Mouse (Mus musculus): Measurements from ENCODE around the gene Robo2. TPM values are rescaled to one million over a fixed set of nuclear protein-coding genes. Genes with fewer than 3 reads are reported as not detected.

The Robo2 gene
- total and polyA plus RNA-seq, 2 experiments from 2014 or later: 1.7 to 10.6 TPM

DNA sequence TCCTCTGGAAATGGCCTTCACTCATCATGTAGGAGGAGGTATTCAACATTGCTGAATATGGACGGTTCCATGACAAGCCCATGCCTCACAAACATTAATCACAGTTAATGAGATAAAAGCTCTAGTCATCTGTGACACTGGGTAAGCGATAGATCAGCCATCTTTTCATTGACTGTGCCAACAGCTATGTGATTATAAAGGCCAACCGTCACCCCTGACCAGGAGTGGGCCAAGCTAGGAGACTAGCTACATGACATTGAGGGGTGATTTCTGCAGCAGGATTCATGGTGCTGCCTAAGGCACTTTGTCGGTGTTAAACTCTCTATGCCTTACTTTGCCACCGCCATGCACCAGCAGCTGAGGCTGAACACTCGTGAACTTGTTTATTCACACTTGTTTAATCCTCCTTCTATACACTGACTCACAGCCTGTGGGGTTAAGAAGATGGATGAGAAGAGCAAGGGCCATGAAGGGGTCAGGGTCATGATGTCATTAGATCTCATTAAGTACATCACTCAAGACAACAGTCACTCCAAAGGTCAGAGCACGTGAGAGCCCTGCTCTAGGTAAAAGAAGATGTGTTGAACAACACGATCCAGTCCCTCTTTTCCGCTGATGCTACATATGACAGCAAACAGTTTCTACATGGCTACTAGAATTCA lies 72.5 kb downstream of the Robo2 start:
- 77% methylated on average over 9 of the region's 9 CpGs for WGBS
- no peaks in the 10 kb centered on the region for H3K36me3 ChIP-seq (replicated peaks; ENCODE audit: control insufficient read depth, insufficient read depth, low read length)
- ATAC-seq (ENCODE audit: insufficient read depth, low read depth): no peak

DNA sequence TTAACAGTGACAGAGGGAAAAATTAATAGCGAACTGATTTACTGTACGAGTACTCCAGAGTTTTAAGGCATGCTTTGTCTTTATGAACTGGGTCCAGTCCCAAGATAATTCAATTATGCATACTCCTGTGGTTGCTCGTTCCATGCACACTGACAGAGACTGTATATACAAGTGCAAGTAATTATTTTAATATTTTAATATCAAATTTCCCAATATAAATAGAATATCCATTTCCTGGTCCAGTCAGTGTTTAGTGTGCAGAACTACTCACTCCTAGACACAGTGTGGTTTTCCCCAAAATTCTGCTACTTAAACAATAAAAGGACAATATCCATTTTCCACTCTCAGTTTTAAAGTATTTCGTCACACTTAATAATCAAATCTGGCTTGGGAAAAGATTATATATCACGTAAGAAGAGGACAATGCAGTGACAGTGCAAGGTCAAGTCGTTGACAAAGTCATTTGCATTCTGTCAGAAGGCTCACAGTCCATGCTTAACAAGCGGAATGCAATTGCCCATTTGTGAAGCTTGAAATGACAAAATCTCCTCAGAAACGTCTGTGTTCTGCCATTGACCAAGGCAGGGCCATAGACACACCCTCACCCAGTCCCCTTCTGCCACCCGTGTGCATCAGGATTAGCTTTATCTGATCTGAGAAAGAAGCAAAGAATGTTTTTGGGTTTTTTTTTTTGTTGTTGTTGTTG lies 89.8 kb downstream of the Robo2 start:
- TF ChIP-seq CTCF (IDR thresholded peaks at IDR 0.05; ENCODE audit: low read depth): no peak
- TF ChIP-seq EP300 (IDR thresholded peaks at IDR 0.05; ENCODE audit: low read depth): no peak
- Histone ChIP-seq H3K27me3 (ENCODE audit: control insufficient read depth, insufficient read depth, low read length) (no peaks in the 10 kb centered on the region), H3K4me2 (ENCODE audit: low read depth, low read length) (no peak overlapping the region), H3K27ac (ENCODE audit: low read depth) (no peak overlapping the region), H3K4me1 (ENCODE audit: control insufficient read depth, insufficient read depth) (no peaks in the 10 kb centered on the region), H3K9me3 (replicated peaks; ENCODE audit: control insufficient read depth, low read length) (no peaks in the 10 kb centered on the region), H3K9ac (replicated peaks; ENCODE audit: low read depth, low read length) (no peak overlapping the region), H3K4me3 (ENCODE audit: low read depth, low read length) (no peak overlapping the region), H3K36me3 (replicated peaks; ENCODE audit: control insufficient read depth, insufficient read depth, low read length) (no peaks in the 10 kb centered on the region)
- WGBS: 64% methylated on average over 9 of the region's 9 CpGs
- ATAC-seq (ENCODE audit: insufficient read depth, low read depth) (no peak), DNase-seq (ENCODE audit: low spot score) (no peak)

More for the DNA sequence above, 72.5 kb downstream of the Robo2 start:
- H3K4me1 ChIP-seq (ENCODE audit: control insufficient read depth, insufficient read depth): no peaks in the 10 kb centered on the region
- H3K9ac ChIP-seq (replicated peaks; ENCODE audit: low read depth, low read length): no peak overlapping the region
- H3K4me2 ChIP-seq (ENCODE audit: low read depth, low read length): no peak overlapping the region
- no peaks in the 10 kb centered on the region for H3K9me3 ChIP-seq (replicated peaks; ENCODE audit: control insufficient read depth, low read length)
- no peak overlapping the region for H3K4me3 ChIP-seq (ENCODE audit: low read depth, low read length)
- no peak for DNase-seq (ENCODE audit: low spot score)
- H3K27me3 ChIP-seq (ENCODE audit: control insufficient read depth, insufficient read depth, low read length): no peaks in the 10 kb centered on the region
- no peak for TF ChIP-seq EP300 (IDR thresholded peaks at IDR 0.05; ENCODE audit: low read depth)
- H3K27ac ChIP-seq (ENCODE audit: low read depth): no peak overlapping the region

DNA sequence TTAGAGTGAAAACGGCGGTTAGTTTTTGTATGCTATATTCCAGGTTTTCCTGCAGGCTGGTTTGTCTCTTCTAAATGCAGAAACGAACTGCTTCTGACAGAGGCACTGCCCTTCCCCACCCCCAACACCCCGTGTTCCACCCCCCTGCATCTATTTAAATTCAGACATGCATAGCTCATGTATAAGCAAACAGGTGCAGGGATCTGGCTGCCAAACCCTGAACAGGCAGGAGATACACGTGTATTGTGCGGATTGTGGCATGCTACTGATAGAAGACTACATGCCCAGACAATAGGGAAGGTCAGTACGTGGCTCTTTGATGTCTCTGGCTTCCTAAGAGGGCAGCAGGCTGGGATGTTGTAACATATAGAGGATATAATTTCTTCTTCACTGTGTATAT lies 95.5 kb downstream of the Robo2 start:
- Histone ChIP-seq H3K9me3 (replicated peaks; ENCODE audit: control insufficient read depth, low read length) (no peaks in the 10 kb centered on the region), H3K27ac (ENCODE audit: low read depth) (no peak overlapping the region), H3K36me3 (replicated peaks; ENCODE audit: control insufficient read depth, insufficient read depth, low read length) (no peaks in the 10 kb centered on the region), H3K4me3 (ENCODE audit: low read depth, low read length) (no peak overlapping the region), H3K9ac (replicated peaks; ENCODE audit: low read depth, low read length) (no peak overlapping the region), H3K4me2 (ENCODE audit: low read depth, low read length) (no peak overlapping the region), H3K4me1 (ENCODE audit: control insufficient read depth, insufficient read depth) (no peaks in the 10 kb centered on the region), H3K27me3 (ENCODE audit: control insufficient read depth, insufficient read depth, low read length) (no peaks in the 10 kb centered on the region)
- WGBS: 50% methylated on average over 7 of the region's 7 CpGs
- ATAC-seq (ENCODE audit: insufficient read depth, low read depth) (no peak), DNase-seq (ENCODE audit: low spot score) (no peak)
- TF ChIP-seq EP300 (IDR thresholded peaks at IDR 0.05; ENCODE audit: low read depth) (no peak), CTCF (IDR thresholded peaks at IDR 0.05; ENCODE audit: low read depth) (no peak)

DNA sequence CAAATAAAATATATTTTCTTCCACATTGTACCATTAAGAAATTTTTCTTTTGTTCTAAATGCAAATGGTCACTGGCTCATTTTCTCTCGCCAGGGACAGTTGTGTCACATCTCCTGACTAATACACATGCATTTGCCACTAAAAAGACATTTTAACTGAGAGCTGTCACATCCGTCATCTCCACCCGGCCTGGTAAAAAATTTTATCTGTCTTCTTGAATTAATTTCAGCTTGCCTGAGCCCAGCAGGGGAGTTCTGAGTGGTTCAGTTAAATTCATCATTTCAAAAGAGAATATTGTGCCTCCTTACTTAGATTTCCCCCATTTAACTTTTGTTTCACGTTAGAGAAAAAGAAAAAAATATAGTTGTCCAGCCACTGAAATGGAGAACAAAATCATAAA lies 98.4 kb downstream of the Robo2 start:
- H3K9ac ChIP-seq (replicated peaks; ENCODE audit: low read depth, low read length): no peak overlapping the region
- H3K27ac ChIP-seq (ENCODE audit: low read depth): no peak overlapping the region
- TF ChIP-seq EP300 (IDR thresholded peaks at IDR 0.05; ENCODE audit: low read depth): no peak
- TF ChIP-seq CTCF (IDR thresholded peaks at IDR 0.05; ENCODE audit: low read depth): no peak
- ATAC-seq (ENCODE audit: insufficient read depth, low read depth): no peak
- no peak for DNase-seq (ENCODE audit: low spot score)
- WGBS: 73% methylated on average over 4 of the region's 4 CpGs
- H3K4me2 ChIP-seq (ENCODE audit: low read depth, low read length): no peak overlapping the region
- H3K27me3 ChIP-seq (ENCODE audit: control insufficient read depth, insufficient read depth, low read length): no peaks in the 10 kb centered on the region
- no peak overlapping the region for H3K4me3 ChIP-seq (ENCODE audit: low read depth, low read length)
- no peaks in the 10 kb centered on the region for H3K4me1 ChIP-seq (ENCODE audit: control insufficient read depth, insufficient read depth)
- no peaks in the 10 kb centered on the region for H3K9me3 ChIP-seq (replicated peaks; ENCODE audit: control insufficient read depth, low read length)
- H3K36me3 ChIP-seq (replicated peaks; ENCODE audit: control insufficient read depth, insufficient read depth, low read length): no peaks in the 10 kb centered on the region

DNA sequence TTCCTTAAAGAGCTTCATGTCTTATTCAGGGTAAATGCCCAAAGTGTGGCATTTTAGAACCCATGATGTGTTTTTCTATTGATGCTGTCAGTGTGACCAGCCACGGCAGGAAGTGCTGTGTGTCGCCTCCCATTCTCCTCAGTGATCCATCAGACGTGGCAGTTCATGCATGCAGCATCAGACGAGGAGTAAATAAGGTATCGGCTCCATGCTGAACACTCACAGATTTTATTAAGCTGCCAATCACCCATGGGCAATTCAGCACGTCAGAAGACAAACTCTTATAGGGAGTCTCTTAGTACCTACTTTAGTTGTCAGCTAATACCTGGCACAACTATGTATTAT lies 104.1 kb downstream of the Robo2 start:
- H3K27me3 ChIP-seq (ENCODE audit: control insufficient read depth, insufficient read depth, low read length): no peaks in the 10 kb centered on the region
- no peak overlapping the region for H3K9ac ChIP-seq (replicated peaks; ENCODE audit: low read depth, low read length)
- H3K4me2 ChIP-seq (ENCODE audit: low read depth, low read length): no peak overlapping the region
- WGBS: 60% methylated on average over 6 of the region's 6 CpGs
- H3K4me1 ChIP-seq (ENCODE audit: control insufficient read depth, insufficient read depth): no peaks in the 10 kb centered on the region
- H3K9me3 ChIP-seq (replicated peaks; ENCODE audit: control insufficient read depth, low read length): no peaks in the 10 kb centered on the region
- ATAC-seq (ENCODE audit: insufficient read depth, low read depth): no peak
- TF ChIP-seq EP300 (IDR thresholded peaks at IDR 0.05; ENCODE audit: low read depth) (no peak), CTCF (IDR thresholded peaks at IDR 0.05; ENCODE audit: low read depth) (no peak)
- H3K27ac ChIP-seq (ENCODE audit: low read depth): no peak overlapping the region
- H3K4me3 ChIP-seq (ENCODE audit: low read depth, low read length): no peak overlapping the region
- no peak for DNase-seq (ENCODE audit: low spot score)
- no peaks in the 10 kb centered on the region for H3K36me3 ChIP-seq (replicated peaks; ENCODE audit: control insufficient read depth, insufficient read depth, low read length)

Data from heart, postnatal 0 days (tissue).